Mouse (Mus musculus): ENCODE results near the gene Gm14409. TPM values are rescaled to one million over a fixed set of nuclear protein-coding genes. Genes with fewer than 3 reads are reported as not detected.

Gene Gm14409
- not detected for polyA plus RNA-seq (2017; shearing (Covaris generic))

DNA sequence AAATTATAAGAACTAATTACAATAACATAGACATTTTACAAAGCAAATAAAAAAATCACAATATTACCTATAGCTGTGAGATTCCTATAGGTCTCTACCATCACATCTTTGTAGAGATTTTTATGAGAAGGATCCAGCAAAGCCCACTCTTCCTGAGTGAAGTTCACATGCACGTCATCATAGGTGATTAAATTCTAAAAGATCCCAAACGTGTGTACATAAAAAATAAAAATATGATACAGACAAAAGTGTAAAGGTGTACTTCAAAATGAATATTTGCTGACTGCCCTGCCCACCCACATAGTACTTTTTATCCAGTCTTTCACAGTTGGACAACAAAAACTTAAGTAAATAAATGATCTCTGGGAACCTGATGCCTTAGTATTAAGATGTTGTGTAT is at the start of gene Gm14409:
Gm14409 (minus strand) TSS at position 101 of the 400 bp plus-strand sequence.

Other genes with a start within 250 kb of the Gm14409 start
- not detected for gene Gm14401, start 192.7 kb downstream of the Gm14409 start, polyA plus RNA-seq (2017; shearing (Covaris generic))
- gene Gm14410, start 60.6 kb downstream of the Gm14409 start, polyA plus RNA-seq (2017; shearing (Covaris generic)): 5.8 TPM
- not detected for gene Gm14412, start 57.3 kb upstream of the Gm14409 start, polyA plus RNA-seq (2017; shearing (Covaris generic))
- gene Gm14418, start 131.3 kb upstream of the Gm14409 start, polyA plus RNA-seq (2017; shearing (Covaris generic)): 0.65 TPM
- 5.7 TPM for gene Zfp970, start 197.7 kb upstream of the Gm14409 start, polyA plus RNA-seq (2017; shearing (Covaris generic))
- 0.60 TPM for gene Gm14403, start 231.2 kb upstream of the Gm14409 start, polyA plus RNA-seq (2017; shearing (Covaris generic))

All from effector memory CD4-positive, alpha-beta T cell, adult 7 months (primary cell).